Mouse (Mus musculus) hindbrain, embryonic 13.5 days (tissue): Measurements from ENCODE around the gene Pex13. TPM values are rescaled to one million over a fixed set of nuclear protein-coding genes. Genes with fewer than 3 reads are reported as not detected.

Source experiments
- ATAC-seq: fragments of 200-750 bp; cut with Nextera tagmentation; 2 replicates; pipeline ENCODE4 v1.8.0; 2017; ENCODE audit warnings: moderate TSS enrichment; ENCODE audit not compliant: low FRiP score
- H3K27ac ChIP-seq: fragments of 300-500 bp; sonication (generic); 2 replicates; pipeline ENCODE4 v1.5.1; 2015; ENCODE audit warnings: inconsistent platforms, mild to moderate bottlenecking, moderate library complexity
- H3K27me3 ChIP-seq: fragments of 300-500 bp; sonication (generic); 2 replicates; pipeline ENCODE4 v1.6.1; 2015; ENCODE audit warnings: mild to moderate bottlenecking, inconsistent platforms
- H3K36me3 ChIP-seq: fragments of 300-500 bp; sonication (generic); 2 replicates; pipeline ENCODE4 v1.6.1; 2015; ENCODE audit warnings: mild to moderate bottlenecking, inconsistent platforms
- H3K4me1 ChIP-seq: fragments of 300-500 bp; sonication (generic); replicated peaks from 2 replicates; pipeline ENCODE4 v1.6.1; 2015; ENCODE audit warnings: inconsistent platforms
- H3K4me2 ChIP-seq: fragments of 300-500 bp; sonication (generic); 2 replicates; pipeline ENCODE4 v1.6.1; 2015; ENCODE audit warnings: inconsistent platforms, mild to moderate bottlenecking, moderate library complexity
- H3K4me3 ChIP-seq: fragments of 300-500 bp; sonication (generic); 2 replicates; pipeline ENCODE4 v1.5.1; 2015; ENCODE audit warnings: mild to moderate bottlenecking, inconsistent platforms
- H3K9ac ChIP-seq: fragments of 300-500 bp; sonication (generic); 2 replicates; pipeline ENCODE4 v1.6.1; 2015; ENCODE audit warnings: mild to moderate bottlenecking, inconsistent platforms
- H3K9me3 ChIP-seq: fragments of 300-500 bp; sonication (generic); 2 replicates; pipeline ENCODE4 v1.6.1; 2016; ENCODE audit warnings: inconsistent platforms
- WGBS: fragments of 180-500 bp; shearing (Covaris S2); methylation state at CpG from one replicate; pipeline ENCODE4 v1.1.7; 2015; 5-methylcytosine and 5-hydroxymethylcytosine counted together
- polyA plus RNA-seq: library from polyadenylated mRNA; unstranded; fragments of >200 nt; fragmentation: Nextera tagmentation; extraction: Ambion mirVana; gene quantifications from 2 replicates; pipeline ENCODE4 v1.2.1, GENCODE M21; 2015

The Pex13 gene
- 33.2 and 35.2 TPM in 2 replicates for polyA plus RNA-seq

GRCm38 (mm10) chr11:23665798-23666501, at the start of gene Pex13:
Gene Pex13 (minus strand): TSS chr11:23665959.
- WGBS, result under 1% methylated on average over 49 of the region's 49 CpGs
- ATAC-seq, result peak; percentile 99
- Histone ChIP-seq H3K4me2 (peak within 1 kb of the TSS; percentile 78), H3K27me3 (no peaks in the 10 kb centered on the region), H3K9me3 (no peaks in the 10 kb centered on the region), H3K36me3 (no peaks in the 10 kb centered on the region), H3K27ac (peak within 1 kb of the TSS; percentile 97), H3K4me3 (peak within 1 kb of the TSS; percentile 91), H3K4me1 (peaks cover 25% of the 10 kb centered on the region), H3K9ac (peak within 1 kb of the TSS; percentile 92)

DNA sequence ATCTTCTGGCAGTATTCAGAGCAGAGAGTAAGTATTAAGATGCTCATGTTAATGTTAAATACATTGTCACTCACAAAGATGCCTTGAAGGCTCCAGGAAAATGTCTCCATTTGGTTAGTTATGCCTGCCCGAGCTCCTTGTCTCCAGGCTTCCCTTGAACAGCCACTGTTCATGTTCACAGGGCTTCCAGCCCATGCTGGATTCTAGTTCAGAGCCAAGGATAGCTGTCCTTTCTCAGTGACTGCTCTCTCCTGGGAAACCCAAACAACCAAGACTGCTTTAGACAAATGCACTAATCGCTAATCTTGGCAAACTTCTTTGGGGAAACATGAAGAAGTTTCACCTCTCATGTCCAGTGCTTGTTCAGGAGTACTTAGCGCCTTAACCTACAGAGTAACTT, 46.5 kb upstream of the Pex13 start:
- peaks cover 86% of the 10 kb centered on the region for H3K36me3 ChIP-seq
- no peak overlapping the region for H3K4me2 ChIP-seq
- no peaks in the 10 kb centered on the region for H3K4me1 ChIP-seq
- no peaks in the 10 kb centered on the region for H3K27me3 ChIP-seq
- no peak for ATAC-seq
- WGBS, result 96% methylated on average over 3 of the region's 3 CpGs
- H3K4me3 ChIP-seq, result no peak overlapping the region
- H3K9ac ChIP-seq, result no peak overlapping the region
- no peaks in the 10 kb centered on the region for H3K9me3 ChIP-seq
- H3K27ac ChIP-seq, result no peak overlapping the region

- H3K27ac ChIP-seq, result no peak overlapping the region
- 87% methylated on average over 7 of the region's 7 CpGs for WGBS
- H3K9me3 ChIP-seq, result no peaks in the 10 kb centered on the region
- no peak overlapping the region for H3K4me2 ChIP-seq
- no peaks in the 10 kb centered on the region for H3K27me3 ChIP-seq
- no peak for ATAC-seq
- no peaks in the 10 kb centered on the region for H3K4me1 ChIP-seq
- no peak overlapping the region for H3K9ac ChIP-seq
- peaks cover 42% of the 10 kb centered on the region for H3K36me3 ChIP-seq
- H3K4me3 ChIP-seq, result no peak overlapping the region
Measured at GRCm38 (mm10) chr11:23704604-23705294, 39.0 kb upstream of the Pex13 start.

GRCm38 (mm10) chr11:23701831-23702230, 36.1 kb upstream of the Pex13 start:
- Histone ChIP-seq H3K4me1 (no peaks in the 10 kb centered on the region), H3K4me2 (no peak overlapping the region), H3K27me3 (no peaks in the 10 kb centered on the region), H3K9ac (no peak overlapping the region), H3K9me3 (no peaks in the 10 kb centered on the region), H3K36me3 (peaks cover 21% of the 10 kb centered on the region), H3K27ac (no peak overlapping the region), H3K4me3 (no peak overlapping the region)
- no peak for ATAC-seq
- whole genome bisulfite sequencing, result 95% methylated on average over 3 of the region's 3 CpGs

DNA sequence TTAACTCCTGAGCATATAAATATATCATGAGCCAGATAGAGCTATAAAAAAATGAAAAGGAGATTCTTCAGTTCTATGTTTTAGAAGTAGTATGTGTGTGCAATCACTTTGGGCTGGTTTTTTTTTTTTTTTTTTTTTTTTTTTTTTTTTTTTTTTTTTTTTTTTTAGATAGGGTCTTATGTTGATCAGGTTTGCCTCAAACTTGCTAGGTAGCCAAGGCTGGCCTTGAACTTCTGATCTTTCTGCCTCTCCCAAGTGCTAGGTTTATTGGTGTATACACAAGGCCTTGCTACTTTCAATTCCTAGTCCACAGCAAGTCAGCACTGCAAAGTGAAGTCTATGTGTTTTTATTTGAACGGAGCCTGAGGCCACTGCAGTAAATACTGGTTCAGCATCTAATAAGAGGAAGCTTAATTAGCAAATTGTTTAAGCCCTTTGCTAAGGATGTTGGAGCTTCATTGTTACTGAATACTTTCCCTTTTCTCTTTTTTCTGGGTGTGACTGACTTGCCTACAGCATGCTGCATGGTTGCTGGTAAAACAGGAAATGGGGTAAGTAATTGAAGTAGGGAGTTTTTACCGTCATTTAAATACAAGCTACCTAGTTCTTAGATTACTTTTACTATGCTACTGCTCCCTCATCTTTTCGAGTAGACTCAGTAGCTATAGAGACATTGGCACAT, 33.8 kb upstream of the Pex13 start:
- no peaks in the 10 kb centered on the region for H3K4me1 ChIP-seq
- H3K27me3 ChIP-seq, result no peaks in the 10 kb centered on the region
- no peak overlapping the region for H3K9ac ChIP-seq
- WGBS, result 84% methylated on average over 3 of the region's 3 CpGs
- H3K4me2 ChIP-seq, result no peak overlapping the region
- H3K4me3 ChIP-seq, result no peak overlapping the region
- peaks cover 14% of the 10 kb centered on the region for H3K36me3 ChIP-seq
- no peaks in the 10 kb centered on the region for H3K9me3 ChIP-seq
- no peak overlapping the region for H3K27ac ChIP-seq
- ATAC-seq, result no peak

- 70% methylated on average over 2 of the region's 2 CpGs for WGBS
- Histone ChIP-seq H3K27me3 (no peaks in the 10 kb centered on the region), H3K9me3 (no peaks in the 10 kb centered on the region), H3K4me2 (no peak overlapping the region), H3K36me3 (peaks cover 13% of the 10 kb centered on the region), H3K4me1 (no peaks in the 10 kb centered on the region), H3K4me3 (no peak overlapping the region), H3K9ac (no peak overlapping the region), H3K27ac (no peak overlapping the region)
- ATAC-seq, result no peak
Measured at GRCm38 (mm10) chr11:23698526-23698925, 32.8 kb upstream of the Pex13 start.

DNA sequence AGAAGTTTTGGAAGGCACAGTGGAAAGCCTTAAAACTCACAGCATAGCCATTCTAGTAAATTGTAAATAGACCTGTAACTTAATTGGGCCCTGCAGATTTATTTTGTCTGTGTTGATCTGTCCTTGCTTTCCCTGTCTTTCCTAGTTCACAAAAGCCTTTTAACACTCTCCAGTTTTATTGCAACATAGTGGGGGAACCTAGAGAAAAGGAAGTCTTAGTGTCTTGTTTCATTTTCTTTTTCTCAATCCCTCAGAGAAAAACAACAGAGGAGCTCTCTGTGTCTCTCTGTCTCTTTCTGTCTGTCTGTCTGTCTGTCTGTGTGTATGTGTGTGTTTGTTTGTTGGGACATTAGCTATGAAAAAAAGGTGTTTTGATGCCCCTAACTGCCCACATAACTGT, 30.1 kb upstream of the Pex13 start:
- Histone ChIP-seq H3K4me2 (no peak overlapping the region), H3K9ac (no peak overlapping the region), H3K27me3 (no peaks in the 10 kb centered on the region), H3K27ac (no peak overlapping the region), H3K4me1 (no peaks in the 10 kb centered on the region), H3K9me3 (no peaks in the 10 kb centered on the region), H3K36me3 (peaks cover 3% of the 10 kb centered on the region; the same call in 1 of the 2 replicates), H3K4me3 (no peak overlapping the region)
- ATAC-seq, result no peak

GRCm38 (mm10) chr11:23693286-23693685, 27.5 kb upstream of the Pex13 start:
- no peak overlapping the region for H3K4me3 ChIP-seq
- ATAC-seq, result no peak
- no peak overlapping the region for H3K27ac ChIP-seq
- H3K9me3 ChIP-seq, result no peaks in the 10 kb centered on the region
- H3K4me2 ChIP-seq, result no peak overlapping the region
- H3K9ac ChIP-seq, result no peak overlapping the region
- H3K4me1 ChIP-seq, result no peaks in the 10 kb centered on the region
- H3K36me3 ChIP-seq, result peaks cover 10% of the 10 kb centered on the region; the same call in 1 of the 2 replicates
- WGBS, result 95% methylated on average over 2 of the region's 2 CpGs
- no peaks in the 10 kb centered on the region for H3K27me3 ChIP-seq

DNA sequence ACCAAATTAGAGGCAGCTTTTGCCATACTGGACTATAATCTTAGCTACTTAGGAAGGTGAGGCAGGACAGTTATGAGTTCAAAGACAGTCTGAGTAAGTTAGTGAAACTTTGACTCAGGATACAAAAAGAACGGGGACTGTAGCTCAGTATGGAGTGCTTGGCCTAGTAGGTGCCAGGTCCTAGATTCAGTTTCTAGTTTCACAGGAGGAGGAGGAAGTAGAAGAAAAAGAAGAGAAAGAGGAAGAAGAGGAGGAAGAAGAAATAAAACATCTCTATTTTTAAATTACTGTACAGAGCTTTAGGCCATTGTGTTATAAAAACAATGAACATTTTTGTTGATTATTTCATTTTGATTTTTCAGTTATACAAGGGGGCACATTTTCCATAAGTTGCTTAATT, 22.3 kb upstream of the Pex13 start:
- Histone ChIP-seq H3K27ac (no peak overlapping the region), H3K9me3 (no peaks in the 10 kb centered on the region), H3K9ac (no peak overlapping the region), H3K27me3 (no peaks in the 10 kb centered on the region), H3K4me2 (no peak overlapping the region), H3K36me3 (peaks cover 38% of the 10 kb centered on the region), H3K4me1 (no peaks in the 10 kb centered on the region), H3K4me3 (no peak overlapping the region)
- no peak for ATAC-seq
- WGBS, result 91% methylated on average over 1 of the region's 1 CpGs

GRCm38 (mm10) chr11:23686671-23687070, 20.9 kb upstream of the Pex13 start:
- Histone ChIP-seq H3K4me1 (no peaks in the 10 kb centered on the region), H3K27ac (no peak overlapping the region), H3K4me3 (no peak overlapping the region), H3K27me3 (no peaks in the 10 kb centered on the region), H3K36me3 (peaks cover 48% of the 10 kb centered on the region), H3K4me2 (no peak overlapping the region), H3K9me3 (no peaks in the 10 kb centered on the region), H3K9ac (no peak overlapping the region)
- 91% methylated on average over 5 of the region's 5 CpGs for WGBS
- no peak for ATAC-seq

GRCm38 (mm10) chr11:23682561-23682960, 16.8 kb upstream of the Pex13 start:
- Histone ChIP-seq H3K4me1 (no peaks in the 10 kb centered on the region), H3K36me3 (peaks cover 65% of the 10 kb centered on the region), H3K4me2 (no peak overlapping the region), H3K9ac (no peak overlapping the region), H3K27me3 (no peaks in the 10 kb centered on the region), H3K4me3 (no peak overlapping the region), H3K9me3 (no peaks in the 10 kb centered on the region), H3K27ac (no peak overlapping the region)
- WGBS, result 94% methylated on average over 5 of the region's 5 CpGs
- ATAC-seq, result no peak

GRCm38 (mm10) chr11:23680435-23680950, 14.7 kb upstream of the Pex13 start:
- H3K4me1 ChIP-seq, result no peaks in the 10 kb centered on the region
- H3K9ac ChIP-seq, result no peak overlapping the region
- peaks cover 69% of the 10 kb centered on the region for H3K36me3 ChIP-seq
- no peak for ATAC-seq
- no peak overlapping the region for H3K4me2 ChIP-seq
- H3K9me3 ChIP-seq, result no peaks in the 10 kb centered on the region
- H3K4me3 ChIP-seq, result no peak overlapping the region
- 84% methylated on average over 6 of the region's 6 CpGs for WGBS
- no peak overlapping the region for H3K27ac ChIP-seq
- no peaks in the 10 kb centered on the region for H3K27me3 ChIP-seq
